Mouse (Mus musculus) hindbrain, embryonic 15.5 days (tissue): ENCODE data around the gene Ss18l1. TPM values are rescaled to one million over a fixed set of nuclear protein-coding genes. Genes with fewer than 3 reads are reported as not detected.

Experiments
- ATAC-seq: fragments of 200-750 bp; cut with Nextera tagmentation; 2 replicates; pipeline ENCODE4 v1.8.0; 2017; ENCODE audit warnings: low read depth, moderate number of reproducible peaks, moderate TSS enrichment; ENCODE audit not compliant: low FRiP score
- H3K27ac ChIP-seq: fragments of 300-500 bp; sonication (generic); replicated peaks from 2 replicates; pipeline ENCODE4 v1.5.1; 2015; ENCODE audit warnings: mild to moderate bottlenecking, inconsistent platforms
- H3K27me3 ChIP-seq: fragments of 300-500 bp; sonication (generic); 2 replicates; pipeline ENCODE4 v1.6.1; 2015; ENCODE audit warnings: control low read depth, inconsistent platforms
- H3K36me3 ChIP-seq: fragments of 300-500 bp; sonication (generic); 2 replicates; pipeline ENCODE4 v1.6.1; 2015; ENCODE audit warnings: control low read depth, inconsistent platforms
- H3K4me1 ChIP-seq: fragments of 300-500 bp; sonication (generic); replicated peaks from 2 replicates; pipeline ENCODE4 v1.6.1; 2015; ENCODE audit warnings: control low read depth, inconsistent platforms
- H3K4me2 ChIP-seq: fragments of 300-500 bp; sonication (generic); 2 replicates; pipeline ENCODE4 v1.6.1; 2015; ENCODE audit warnings: moderate library complexity, mild to moderate bottlenecking, inconsistent platforms
- H3K4me3 ChIP-seq: fragments of 300-500 bp; sonication (generic); 2 replicates; pipeline ENCODE4 v1.5.1; 2015; ENCODE audit warnings: mild to moderate bottlenecking, inconsistent platforms
- H3K9ac ChIP-seq: fragments of 300-500 bp; sonication (generic); 2 replicates; pipeline ENCODE4 v1.6.1; 2015; ENCODE audit warnings: inconsistent platforms
- H3K9me3 ChIP-seq: fragments of 300-500 bp; sonication (generic); 2 replicates; pipeline ENCODE4 v1.6.1; 2016; ENCODE audit warnings: control low read depth, inconsistent platforms
- WGBS: fragments of 180-500 bp; shearing (Covaris S2); methylation state at CpG from one replicate; pipeline ENCODE4 v1.1.7; 2015; 5-methylcytosine and 5-hydroxymethylcytosine counted together
- polyA plus RNA-seq: library from polyadenylated mRNA; unstranded; fragments of >200 nt; fragmentation: Nextera tagmentation; extraction: Ambion mirVana; gene quantifications from 2 replicates; pipeline ENCODE4 v1.2.1, GENCODE M21; 2015

Gene Ss18l1
- polyA plus RNA-seq, 1 experiment from 2014 or later, result 58.7 TPM

GRCm38 (mm10) chr2:180071671-180072070 lies 29.4 kb downstream of the Ss18l1 start:
- 86% methylated on average over 2 of the region's 2 CpGs for WGBS
- Histone ChIP-seq H3K27me3 (no peaks in the 10 kb centered on the region), H3K4me3 (no peak overlapping the region), H3K9me3 (no peaks in the 10 kb centered on the region), H3K9ac (0 out of 2 replicates have a peak overlapping the region, but pooled peaks have one; percentile 78), H3K36me3 (peaks cover 19% of the 10 kb centered on the region), H3K4me1 (peaks cover 15% of the 10 kb centered on the region), H3K4me2 (peak overlapping the region; percentile 93), H3K27ac (no peak overlapping the region)
- ATAC-seq, result no peak

GRCm38 (mm10) chr2:180072886-180073285 lies 30.6 kb downstream of the Ss18l1 start:
- Histone ChIP-seq H3K36me3 (peaks cover 14% of the 10 kb centered on the region), H3K9me3 (no peaks in the 10 kb centered on the region), H3K4me3 (no peak overlapping the region), H3K27ac (no peak overlapping the region), H3K4me1 (peaks cover 15% of the 10 kb centered on the region), H3K27me3 (no peaks in the 10 kb centered on the region), H3K4me2 (no peak overlapping the region), H3K9ac (no peak overlapping the region)
- WGBS, result 84% methylated on average over 7 of the region's 7 CpGs
- no peak for ATAC-seq

- peaks cover 10% of the 10 kb centered on the region for H3K36me3 ChIP-seq
- no peaks in the 10 kb centered on the region for H3K4me1 ChIP-seq
- H3K27me3 ChIP-seq, result no peaks in the 10 kb centered on the region
- 71% methylated on average over 3 of the region's 3 CpGs for WGBS
- H3K9me3 ChIP-seq, result no peaks in the 10 kb centered on the region
- H3K4me2 ChIP-seq, result no peak overlapping the region
- H3K4me3 ChIP-seq, result no peak overlapping the region
- ATAC-seq, result no peak
- H3K27ac ChIP-seq, result no peak overlapping the region
- H3K9ac ChIP-seq, result no peak overlapping the region
Measured at GRCm38 (mm10) chr2:180077622-180078021, 35.3 kb downstream of the Ss18l1 start.

GRCm38 (mm10) chr2:180080680-180081079 lies 38.4 kb downstream of the Ss18l1 start:
- Histone ChIP-seq H3K9ac (no peak overlapping the region), H3K36me3 (peaks cover 24% of the 10 kb centered on the region), H3K4me2 (no peak overlapping the region), H3K4me3 (no peak overlapping the region), H3K27ac (no peak overlapping the region), H3K4me1 (no peaks in the 10 kb centered on the region), H3K27me3 (no peaks in the 10 kb centered on the region), H3K9me3 (no peaks in the 10 kb centered on the region)
- WGBS, result 90% methylated on average over 8 of the region's 8 CpGs
- no peak for ATAC-seq

- ATAC-seq, result no peak
- no peak overlapping the region for H3K27ac ChIP-seq
- peaks cover 3% of the 10 kb centered on the region; the same call in 1 of the 2 replicates for H3K4me1 ChIP-seq
- H3K27me3 ChIP-seq, result no peaks in the 10 kb centered on the region
- H3K4me2 ChIP-seq, result no peak overlapping the region
- H3K4me3 ChIP-seq, result no peak overlapping the region
- H3K36me3 ChIP-seq, result peaks cover 20% of the 10 kb centered on the region
- no peak overlapping the region for H3K9ac ChIP-seq
- no peaks in the 10 kb centered on the region for H3K9me3 ChIP-seq
- WGBS, result 88% methylated on average over 10 of the region's 10 CpGs
Measured at GRCm38 (mm10) chr2:180083063-180083462, 40.8 kb downstream of the Ss18l1 start.

GRCm38 (mm10) chr2:180084565-180084964 lies 42.3 kb downstream of the Ss18l1 start:
- H3K4me3 ChIP-seq, result no peak overlapping the region
- peaks cover 3% of the 10 kb centered on the region; the same call in 1 of the 2 replicates for H3K4me1 ChIP-seq
- no peak for ATAC-seq
- no peak overlapping the region for H3K27ac ChIP-seq
- no peak overlapping the region for H3K9ac ChIP-seq
- H3K4me2 ChIP-seq, result no peak overlapping the region
- H3K9me3 ChIP-seq, result no peaks in the 10 kb centered on the region
- WGBS, result 54% methylated on average over 3 of the region's 3 CpGs
- H3K36me3 ChIP-seq, result peaks cover 20% of the 10 kb centered on the region
- H3K27me3 ChIP-seq, result no peaks in the 10 kb centered on the region

- H3K9me3 ChIP-seq, result no peaks in the 10 kb centered on the region
- peaks cover 18% of the 10 kb centered on the region; the same call in 1 of the 2 replicates for H3K36me3 ChIP-seq
- no peaks in the 10 kb centered on the region for H3K27me3 ChIP-seq
- H3K4me1 ChIP-seq, result peaks cover 3% of the 10 kb centered on the region; the same call in 1 of the 2 replicates
- no peak overlapping the region for H3K4me3 ChIP-seq
- H3K9ac ChIP-seq, result no peak overlapping the region
- WGBS, result 61% methylated on average over 16 of the region's 16 CpGs
- no peak for ATAC-seq
- H3K4me2 ChIP-seq, result no peak overlapping the region
- no peak overlapping the region; the same call in 1 of the 2 replicates for H3K27ac ChIP-seq
Measured at GRCm38 (mm10) chr2:180085926-180086636, 43.8 kb downstream of the Ss18l1 start.

GRCm38 (mm10) chr2:180086637-180087027 lies 44.3 kb downstream of the Ss18l1 start:
- Histone ChIP-seq H3K9me3 (no peaks in the 10 kb centered on the region), H3K9ac (no peak overlapping the region), H3K27ac (no peak overlapping the region), H3K4me1 (peaks cover 3% of the 10 kb centered on the region; the same call in 1 of the 2 replicates), H3K27me3 (no peaks in the 10 kb centered on the region), H3K4me2 (no peak overlapping the region), H3K36me3 (peaks cover 18% of the 10 kb centered on the region; the same call in 1 of the 2 replicates), H3K4me3 (no peak overlapping the region)
- ATAC-seq, result no peak
- WGBS, result 77% methylated on average over 5 of the region's 5 CpGs

- peaks cover 3% of the 10 kb centered on the region; the same call in 1 of the 2 replicates for H3K4me1 ChIP-seq
- H3K4me3 ChIP-seq, result no peak overlapping the region
- ATAC-seq, result no peak
- H3K9ac ChIP-seq, result no peak overlapping the region
- H3K9me3 ChIP-seq, result no peaks in the 10 kb centered on the region
- no peak overlapping the region for H3K27ac ChIP-seq
- no peaks in the 10 kb centered on the region for H3K27me3 ChIP-seq
- 87% methylated on average over 4 of the region's 4 CpGs for WGBS
- peaks cover 15% of the 10 kb centered on the region; the same call in 1 of the 2 replicates for H3K36me3 ChIP-seq
- no peak overlapping the region for H3K4me2 ChIP-seq
Measured at GRCm38 (mm10) chr2:180087472-180087871, 45.2 kb downstream of the Ss18l1 start.

GRCm38 (mm10) chr2:180090285-180090684 lies 48.0 kb downstream of the Ss18l1 start:
- ATAC-seq, result no peak
- WGBS, result 82% methylated on average over 11 of the region's 11 CpGs
- peaks cover 3% of the 10 kb centered on the region; the same call in 1 of the 2 replicates for H3K4me1 ChIP-seq
- H3K9me3 ChIP-seq, result no peaks in the 10 kb centered on the region
- H3K36me3 ChIP-seq, result no peaks in the 10 kb centered on the region
- no peak overlapping the region for H3K4me3 ChIP-seq
- no peak overlapping the region for H3K27ac ChIP-seq
- H3K4me2 ChIP-seq, result no peak overlapping the region
- H3K27me3 ChIP-seq, result no peaks in the 10 kb centered on the region
- no peak overlapping the region for H3K9ac ChIP-seq

- Histone ChIP-seq H3K9ac (no peak overlapping the region), H3K4me1 (peaks cover 20% of the 10 kb centered on the region), H3K4me2 (no peak overlapping the region), H3K36me3 (no peaks in the 10 kb centered on the region), H3K9me3 (no peaks in the 10 kb centered on the region), H3K27me3 (peaks cover 3% of the 10 kb centered on the region; the same call in 1 of the 2 replicates), H3K4me3 (no peak overlapping the region), H3K27ac (no peak overlapping the region)
- 29% methylated on average over 5 of the region's 5 CpGs for WGBS
- ATAC-seq, result no peak
Measured at GRCm38 (mm10) chr2:180095711-180096110, 53.4 kb downstream of the Ss18l1 start.

- H3K4me2 ChIP-seq, result no peak overlapping the region
- ATAC-seq, result 0 out of 2 replicates have a peak, but pooled peaks have one; percentile 10
Measured at GRCm38 (mm10) chr2:180097585-180097984, 55.3 kb downstream of the Ss18l1 start.

More at GRCm38 (mm10) chr2:180097585-180097984, 55.3 kb downstream of the Ss18l1 start:
- no peak overlapping the region for H3K4me3 ChIP-seq
- no peak overlapping the region for H3K9ac ChIP-seq
- peaks cover 22% of the 10 kb centered on the region for H3K4me1 ChIP-seq
- WGBS, result 36% methylated on average over 3 of the region's 3 CpGs
- no peaks in the 10 kb centered on the region for H3K9me3 ChIP-seq
- H3K27me3 ChIP-seq, result peaks cover 11% of the 10 kb centered on the region
- H3K27ac ChIP-seq, result no peak overlapping the region
- no peaks in the 10 kb centered on the region for H3K36me3 ChIP-seq
